Mouse (Mus musculus): ENCODE data around the gene Zkscan2. TPM values are rescaled to one million over a fixed set of nuclear protein-coding genes. Genes with fewer than 3 reads are reported as not detected.

Zkscan2 gene
- polyA plus RNA-seq, 1 experiment: not detected

DNA sequence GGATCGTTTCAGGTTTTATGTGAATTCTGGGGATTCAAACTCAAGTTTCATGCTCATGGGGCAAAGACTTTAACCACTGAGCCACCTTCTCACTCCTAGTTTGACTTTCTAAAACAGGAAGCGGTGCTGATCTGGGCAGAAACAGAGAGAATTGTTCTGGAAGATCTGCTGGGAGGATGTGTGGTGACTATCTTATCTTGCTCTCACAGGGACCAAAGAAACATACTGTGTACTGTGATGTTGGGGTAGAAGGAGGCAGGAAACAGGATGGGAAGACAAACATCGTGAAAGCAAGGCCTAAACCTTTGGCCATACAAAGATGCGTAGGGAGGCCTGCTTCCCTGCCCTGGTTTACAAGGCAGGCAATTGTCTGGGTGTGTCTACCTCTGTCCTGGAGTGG is 41.0 kb downstream of the Zkscan2 start:
- TF ChIP-seq CEBPB (IDR thresholded peaks at IDR 0.05; ENCODE audit: insufficient read depth, poor library complexity, severe bottlenecking): no peak
- TF ChIP-seq MYOG (IDR thresholded peaks at IDR 0.05; ENCODE audit: control insufficient read depth in 1 of 3, insufficient read depth in 1 of 3, insufficient read length in 2 of 3, low read depth in 2 of 3): no peak
- TF ChIP-seq REST (IDR thresholded peaks at IDR 0.05; ENCODE audit: insufficient read depth, insufficient read length): no peak
- TF ChIP-seq TCF3 (IDR thresholded peaks at IDR 0.05; ENCODE audit: insufficient read length, low read depth): no peak
- no peak for TF ChIP-seq POLR2AphosphoS2 (IDR thresholded peaks at IDR 0.05; ENCODE audit: insufficient read length, low read depth)
- Histone ChIP-seq H3K4me3 (no peak overlapping the region), H3K79me2 (ENCODE audit: control insufficient read depth, insufficient read depth) (no peaks in the 10 kb centered on the region), H3K4me2 (ENCODE audit: low read depth) (no peak overlapping the region), H3K36me3 (ENCODE audit: control insufficient read depth, insufficient read depth) (no peaks in the 10 kb centered on the region), H3ac (ENCODE audit: control insufficient read depth, insufficient read length) (no peak overlapping the region), H3K27me3 (ENCODE audit: control insufficient read depth, insufficient read depth, insufficient read length) (peaks cover 3% of the 10 kb centered on the region)

DNA sequence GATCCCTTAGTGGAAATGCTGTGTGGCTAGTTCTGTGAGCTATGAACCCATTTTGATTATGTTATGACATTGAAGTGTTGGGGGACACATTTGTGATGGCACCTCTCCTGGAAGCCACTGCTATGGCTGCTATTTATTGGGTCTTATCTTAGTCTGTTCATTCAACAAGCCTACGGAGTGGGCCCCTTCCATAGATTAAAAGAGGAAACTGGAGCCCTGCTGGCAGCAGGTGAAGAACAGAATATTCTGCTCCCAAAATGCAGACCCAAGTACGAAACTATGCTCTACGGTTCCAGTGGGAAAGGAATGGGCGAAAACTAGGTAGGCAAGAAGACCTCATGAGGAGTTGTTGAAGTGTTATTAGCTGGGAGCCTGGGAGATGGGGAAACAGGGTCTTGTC is 41.9 kb downstream of the Zkscan2 start:
- no peak overlapping the region for H3ac ChIP-seq (ENCODE audit: control insufficient read depth, insufficient read length)
- H3K4me2 ChIP-seq (ENCODE audit: low read depth): no peak overlapping the region
- no peak overlapping the region for H3K4me3 ChIP-seq
- H3K36me3 ChIP-seq (ENCODE audit: control insufficient read depth, insufficient read depth): no peaks in the 10 kb centered on the region
- H3K79me2 ChIP-seq (ENCODE audit: control insufficient read depth, insufficient read depth): no peaks in the 10 kb centered on the region
- TF ChIP-seq MAX (IDR thresholded peaks at IDR 0.05; ENCODE audit: low read depth): no peak
- no peak for TF ChIP-seq CEBPB (IDR thresholded peaks at IDR 0.05; ENCODE audit: insufficient read depth, poor library complexity, severe bottlenecking)
- TF ChIP-seq MYOG (IDR thresholded peaks at IDR 0.05; ENCODE audit: control insufficient read depth in 1 of 3, insufficient read depth in 1 of 3, insufficient read length in 2 of 3, low read depth in 2 of 3): no peak
- TF ChIP-seq USF1 (IDR thresholded peaks at IDR 0.05; ENCODE audit: low read depth): no peak
- no peak for TF ChIP-seq POLR2AphosphoS2 (IDR thresholded peaks at IDR 0.05; ENCODE audit: insufficient read length, low read depth)
- no peak for TF ChIP-seq E2F4 (IDR thresholded peaks at IDR 0.05; ENCODE audit: insufficient read depth)
- no peak for TF ChIP-seq TCF3 (IDR thresholded peaks at IDR 0.05; ENCODE audit: insufficient read length, low read depth)
- TF ChIP-seq TCF12 (IDR thresholded peaks at IDR 0.05; ENCODE audit: insufficient read depth, poor library complexity, severe bottlenecking): no peak
- no peaks in the 10 kb centered on the region for H3K27me3 ChIP-seq (ENCODE audit: control insufficient read depth, insufficient read depth, insufficient read length)

DNA sequence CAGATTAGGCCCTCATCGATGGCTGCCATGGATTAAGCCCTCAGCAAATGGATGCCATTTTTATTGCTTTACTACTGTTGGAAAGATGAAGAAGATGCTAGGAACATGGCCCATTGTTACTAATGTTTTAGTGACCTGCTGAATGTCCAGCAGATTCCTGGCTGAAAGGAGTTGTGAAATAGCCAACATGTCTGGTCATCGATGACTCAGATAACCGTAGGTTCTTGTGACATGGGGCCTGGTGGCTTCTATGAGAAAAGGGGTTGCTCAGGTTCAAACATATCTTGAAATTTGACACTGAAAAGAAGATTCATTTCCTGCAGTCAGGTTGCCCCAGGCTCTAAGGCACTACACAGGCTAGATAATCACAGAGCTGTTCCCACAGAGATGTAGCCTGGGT is 45.2 kb downstream of the Zkscan2 start:
- TF ChIP-seq REST (IDR thresholded peaks at IDR 0.05; ENCODE audit: insufficient read depth, insufficient read length) (no peak), TCF12 (IDR thresholded peaks at IDR 0.05; ENCODE audit: insufficient read depth, poor library complexity, severe bottlenecking) (no peak)

DNA sequence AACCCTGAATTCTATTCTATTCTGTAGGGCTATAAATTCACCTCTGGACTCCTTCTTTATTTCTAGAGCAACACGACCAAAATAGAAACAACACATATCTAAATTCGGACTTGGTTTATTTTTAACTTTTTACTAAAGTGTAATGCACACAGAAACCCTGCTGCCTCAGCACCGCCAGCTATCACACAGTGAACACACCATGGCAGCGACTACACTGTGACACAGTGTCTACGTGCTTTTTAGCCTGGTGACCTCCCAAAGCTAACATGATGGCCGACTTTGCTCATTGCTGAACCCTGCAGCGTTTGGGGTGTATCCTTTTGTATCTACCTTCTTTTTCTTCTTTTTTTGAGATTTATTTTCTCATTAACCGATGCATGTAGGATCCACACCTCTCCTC is 47.2 kb downstream of the Zkscan2 start:
- Histone ChIP-seq H3ac (ENCODE audit: control insufficient read depth, insufficient read length) (no peak overlapping the region), H3K4me2 (ENCODE audit: low read depth) (no peak overlapping the region), H3K79me2 (ENCODE audit: control insufficient read depth, insufficient read depth) (no peaks in the 10 kb centered on the region), H3K36me3 (ENCODE audit: control insufficient read depth, insufficient read depth) (no peaks in the 10 kb centered on the region), H3K27me3 (ENCODE audit: control insufficient read depth, insufficient read depth, insufficient read length) (no peaks in the 10 kb centered on the region), H3K4me3 (no peak overlapping the region)
- TF ChIP-seq MYOD1 (IDR thresholded peaks at IDR 0.05; ENCODE audit: control insufficient read depth in 1 of 3, insufficient read length in 2 of 3, low read depth in 2 of 3) (no peak), POLR2AphosphoS2 (IDR thresholded peaks at IDR 0.05; ENCODE audit: insufficient read length, low read depth) (no peak), REST (IDR thresholded peaks at IDR 0.05; ENCODE audit: insufficient read depth, insufficient read length) (no peak), SRF (IDR thresholded peaks at IDR 0.05; ENCODE audit: control insufficient read depth, insufficient read length, low read depth) (no peak), TCF3 (IDR thresholded peaks at IDR 0.05; ENCODE audit: insufficient read length, low read depth) (no peak), MAX (IDR thresholded peaks at IDR 0.05; ENCODE audit: low read depth) (no peak), TCF12 (IDR thresholded peaks at IDR 0.05; ENCODE audit: insufficient read depth, poor library complexity, severe bottlenecking) (no peak)

More for the DNA sequence above, 45.2 kb downstream of the Zkscan2 start:
- Histone ChIP-seq H3K36me3 (ENCODE audit: control insufficient read depth, insufficient read depth) (no peaks in the 10 kb centered on the region), H3K4me2 (ENCODE audit: low read depth) (no peak overlapping the region), H3ac (ENCODE audit: control insufficient read depth, insufficient read length) (no peak overlapping the region), H3K4me3 (no peak overlapping the region), H3K27me3 (ENCODE audit: control insufficient read depth, insufficient read depth, insufficient read length) (no peaks in the 10 kb centered on the region), H3K79me2 (ENCODE audit: control insufficient read depth, insufficient read depth) (no peaks in the 10 kb centered on the region)

DNA sequence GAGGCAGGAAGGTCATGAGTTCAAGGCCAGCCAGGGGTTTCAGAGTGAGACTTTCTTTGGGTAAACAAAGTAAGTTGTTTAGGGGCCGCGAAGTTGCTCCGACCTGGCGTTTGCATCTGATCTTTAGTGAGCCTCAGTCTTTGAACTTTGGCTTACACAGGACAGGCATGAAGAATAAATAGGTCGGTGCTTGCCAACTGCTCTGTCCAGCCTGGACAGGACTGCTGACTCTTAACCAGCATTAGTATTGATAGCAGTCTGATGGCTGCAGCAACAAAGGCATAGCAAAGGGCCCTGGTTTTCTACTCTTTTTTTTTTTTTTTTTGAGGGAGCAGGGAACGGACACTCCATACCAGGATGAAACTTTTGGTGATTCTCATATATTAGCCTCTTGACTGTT is 47.7 kb downstream of the Zkscan2 start:
- Histone ChIP-seq H3K36me3 (ENCODE audit: control insufficient read depth, insufficient read depth) (no peaks in the 10 kb centered on the region), H3K4me2 (ENCODE audit: low read depth) (no peak overlapping the region), H3K27me3 (ENCODE audit: control insufficient read depth, insufficient read depth, insufficient read length) (no peaks in the 10 kb centered on the region), H3K79me2 (ENCODE audit: control insufficient read depth, insufficient read depth) (no peaks in the 10 kb centered on the region), H3K4me3 (no peak overlapping the region), H3ac (ENCODE audit: control insufficient read depth, insufficient read length) (no peak overlapping the region)
- TF ChIP-seq MAX (IDR thresholded peaks at IDR 0.05; ENCODE audit: low read depth) (no peak), USF1 (IDR thresholded peaks at IDR 0.05; ENCODE audit: low read depth) (no peak), TCF3 (IDR thresholded peaks at IDR 0.05; ENCODE audit: insufficient read length, low read depth) (no peak), TCF12 (IDR thresholded peaks at IDR 0.05; ENCODE audit: insufficient read depth, poor library complexity, severe bottlenecking) (no peak), POLR2A (IDR thresholded peaks at IDR 0.05; ENCODE audit: insufficient read length, low read depth) (no peak), REST (IDR thresholded peaks at IDR 0.05; ENCODE audit: insufficient read depth, insufficient read length) (no peak), MYOD1 (IDR thresholded peaks at IDR 0.05; ENCODE audit: control insufficient read depth in 1 of 3, insufficient read length in 2 of 3, low read depth in 2 of 3) (no peak), SRF (IDR thresholded peaks at IDR 0.05; ENCODE audit: control insufficient read depth, insufficient read length, low read depth) (no peak), MYOG (IDR thresholded peaks at IDR 0.05; ENCODE audit: control insufficient read depth in 1 of 3, insufficient read depth in 1 of 3, insufficient read length in 2 of 3, low read depth in 2 of 3) (no peak), E2F4 (IDR thresholded peaks at IDR 0.05; ENCODE audit: insufficient read depth) (no peak), POLR2AphosphoS2 (IDR thresholded peaks at IDR 0.05; ENCODE audit: insufficient read length, low read depth) (no peak), CEBPB (IDR thresholded peaks at IDR 0.05; ENCODE audit: insufficient read depth, poor library complexity, severe bottlenecking) (no peak)
